Mouse (Mus musculus) liver, embryonic 14.5 days (tissue): ENCODE data around the gene Vps26a.

Experiments
- CTCF ChIP-seq: IDR thresholded peaks from 2 replicates; pipeline ENCODE4 v1.5.1; 2016; ENCODE audit warnings: antibody characterized with exemption, low read depth, control low read depth
- EP300 ChIP-seq: IDR thresholded peaks from 2 replicates; pipeline ENCODE4 v1.6.1; 2016; ENCODE audit warnings: antibody characterized with exemption, low read depth

GRCm38 (mm10) chr10:62430427-62430826, 56.2 kb downstream of the Vps26a start:
- no peak for TF ChIP-seq CTCF
- TF ChIP-seq EP300: no peak
